Mouse (Mus musculus): ENCODE measurements around the gene Rec114.

Rec114 gene

GRCm38 (mm10) chr9:58743702-58744248 lies at the start of gene Rec114:
Gene Rec114, minus strand, starts transcription at chr9:58743964.
- DNase-seq (ENCODE audit: low spot score in 2 of 2): no peak

DNA sequence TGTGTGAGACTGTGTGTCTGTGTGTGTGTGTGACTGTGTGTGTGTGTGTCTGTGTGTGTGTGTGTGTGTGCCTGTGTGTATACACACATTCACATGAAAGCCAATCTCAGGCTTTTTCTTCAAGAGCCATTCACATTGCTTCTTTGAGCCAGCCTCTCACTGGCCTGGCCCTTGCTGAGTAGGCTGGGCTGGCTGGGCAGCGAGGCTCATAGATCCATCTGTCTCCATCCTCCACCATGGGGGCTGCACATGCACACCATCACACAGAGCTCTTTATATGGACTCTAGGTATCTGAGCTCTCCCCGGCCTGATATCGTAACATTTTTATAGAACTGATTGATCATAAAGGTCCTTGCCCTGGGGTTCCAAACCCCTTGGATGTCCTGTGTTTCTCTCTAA lies 45.7 kb upstream of the Rec114 start:
- no peak for DNase-seq (ENCODE audit: low spot score in 2 of 2)

GRCm38 (mm10) chr9:58775363-58775762 lies 31.6 kb upstream of the Rec114 start:
- peak in 1 of 2 experiments; percentile 14 for DNase-seq (ENCODE audit: low spot score in 2 of 2)

DNA sequence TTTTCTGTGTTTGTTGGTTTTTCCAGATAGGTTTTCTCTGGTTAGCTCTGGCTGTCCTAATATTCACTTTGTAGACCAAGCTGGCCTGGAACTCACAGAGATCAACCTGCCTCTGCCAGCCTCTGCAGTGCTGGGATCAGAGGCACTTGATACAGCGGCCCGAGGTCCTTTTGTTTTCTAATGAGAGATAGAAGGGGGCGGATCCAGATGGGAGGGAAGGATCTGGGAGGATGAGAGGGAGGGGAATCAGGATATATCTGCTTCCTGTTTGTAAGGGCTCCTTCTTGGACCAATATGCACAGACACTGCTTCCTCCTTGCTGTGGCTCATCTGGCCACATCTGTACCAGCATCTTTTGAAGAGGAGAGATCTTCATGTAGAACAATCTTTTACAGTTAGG lies 31.0 kb upstream of the Rec114 start:
- no peak for DNase-seq (ENCODE audit: low spot score in 2 of 2)

DNA sequence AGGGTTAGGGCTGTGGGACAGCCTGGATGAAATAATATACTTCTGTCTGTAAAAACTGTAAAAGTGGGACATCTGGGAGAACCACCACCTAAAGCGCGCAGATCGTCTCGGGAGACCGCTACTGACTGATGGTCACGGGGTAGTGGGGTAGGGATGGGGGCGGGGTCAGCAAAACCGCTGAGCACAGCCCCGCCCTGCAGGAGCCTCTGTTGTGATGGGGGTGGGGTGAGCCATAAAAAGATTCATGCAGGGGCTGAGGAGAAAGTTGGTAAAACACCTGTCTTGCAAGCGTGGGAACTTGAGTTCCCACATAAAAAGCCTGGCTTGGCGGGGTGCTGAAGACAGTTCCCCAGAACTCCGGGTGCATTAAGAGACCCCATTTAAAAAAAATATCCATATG lies 26.2 kb upstream of the Rec114 start:
- no peak for DNase-seq (ENCODE audit: low spot score in 2 of 2)

- no peak for DNase-seq (ENCODE audit: low spot score in 2 of 2)
These were observed 23.5 kb upstream of the Rec114 start for GRCm38 (mm10) chr9:58766959-58767955.

- no peak for DNase-seq (ENCODE audit: low spot score in 2 of 2)
These were observed 20.6 kb upstream of the Rec114 start for GRCm38 (mm10) chr9:58764354-58764753.

GRCm38 (mm10) chr9:58763114-58763513 lies 19.4 kb upstream of the Rec114 start:
- no peak for DNase-seq (ENCODE audit: low spot score in 2 of 2)

GRCm38 (mm10) chr9:58762086-58762485 lies 18.3 kb upstream of the Rec114 start:
- DNase-seq (ENCODE audit: low spot score in 2 of 2): no peak

DNA sequence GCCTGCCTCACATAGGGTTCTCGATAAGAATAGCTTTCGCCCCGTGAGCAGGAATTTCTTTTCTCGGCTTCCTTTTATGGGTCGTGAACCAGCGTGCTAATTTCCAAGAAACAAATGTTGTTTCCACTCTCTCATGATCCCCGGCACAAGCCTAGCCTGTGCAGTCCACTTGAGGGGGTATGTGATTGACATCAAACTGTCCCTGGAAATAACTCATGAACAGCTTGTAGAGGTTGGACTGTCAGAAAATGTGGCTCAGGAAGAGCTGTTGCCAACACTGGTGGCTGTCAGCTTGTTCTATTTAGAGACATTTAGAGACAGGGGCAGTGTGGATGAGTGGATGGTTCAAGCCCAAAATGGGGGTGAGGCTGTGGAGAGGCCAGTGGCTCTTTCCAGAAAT lies 15.0 kb upstream of the Rec114 start:
- no peak for DNase-seq (ENCODE audit: low spot score in 2 of 2)

- no peak for DNase-seq (ENCODE audit: low spot score in 2 of 2)
These were observed 12.8 kb upstream of the Rec114 start for GRCm38 (mm10) chr9:58756371-58757132.

- no peak for DNase-seq (ENCODE audit: low spot score in 2 of 2)
These were observed 9.8 kb upstream of the Rec114 start for GRCm38 (mm10) chr9:58753606-58754005.

DNA sequence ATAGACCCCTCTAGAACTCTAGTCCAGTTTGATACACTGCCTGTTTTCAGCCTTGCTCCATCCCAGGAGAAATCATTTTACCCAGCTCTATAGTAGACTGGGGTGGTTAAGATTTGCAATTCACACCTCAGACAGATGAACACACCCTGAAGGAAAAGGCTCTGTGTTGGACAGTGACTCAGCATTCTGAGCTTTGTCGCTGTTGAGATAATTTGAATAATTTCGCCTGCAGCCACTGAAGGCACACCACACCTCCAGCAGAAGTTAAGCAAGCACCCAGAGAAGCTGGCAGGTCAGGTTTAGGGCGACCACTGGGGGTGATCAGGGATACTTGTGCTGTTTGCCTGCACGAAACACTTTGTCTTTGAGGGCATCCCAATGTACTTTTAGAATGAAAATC lies 4.4 kb upstream of the Rec114 start:
- DNase-seq (ENCODE audit: low spot score in 2 of 2): no peak

DNA sequence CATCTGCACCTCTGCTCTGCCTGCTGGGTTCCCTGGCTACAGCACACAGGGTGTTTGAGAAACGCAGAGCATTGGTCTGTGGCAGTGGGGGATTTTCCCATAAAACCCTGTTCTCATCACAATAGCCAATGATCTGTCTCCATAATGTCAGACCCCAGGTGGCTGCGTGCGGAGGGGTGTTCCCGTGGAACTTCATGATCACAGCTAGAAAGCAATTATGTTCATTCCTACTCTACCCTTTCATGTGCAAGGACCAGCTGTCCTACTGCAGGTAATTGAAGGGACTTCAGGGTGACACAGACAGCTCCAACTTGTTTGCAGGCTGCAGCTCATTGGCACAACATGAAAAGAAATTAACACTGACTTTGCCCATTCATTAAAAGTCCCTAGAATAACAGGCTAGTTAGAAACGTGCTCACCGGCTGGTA lies 3.6 kb upstream of the Rec114 start:
- DNase-seq (ENCODE audit: low spot score in 2 of 2): no peak

- no peak for DNase-seq (ENCODE audit: low spot score in 2 of 2)
These were observed 1.1 kb downstream of the Rec114 start for GRCm38 (mm10) chr9:58742692-58743091.

GRCm38 (mm10) chr9:58741369-58741768 lies 2.4 kb downstream of the Rec114 start:
- no peak for DNase-seq (ENCODE audit: low spot score in 2 of 2)

- no peak for DNase-seq (ENCODE audit: low spot score in 2 of 2)
These were observed 4.0 kb downstream of the Rec114 start for GRCm38 (mm10) chr9:58739791-58740190.

DNA sequence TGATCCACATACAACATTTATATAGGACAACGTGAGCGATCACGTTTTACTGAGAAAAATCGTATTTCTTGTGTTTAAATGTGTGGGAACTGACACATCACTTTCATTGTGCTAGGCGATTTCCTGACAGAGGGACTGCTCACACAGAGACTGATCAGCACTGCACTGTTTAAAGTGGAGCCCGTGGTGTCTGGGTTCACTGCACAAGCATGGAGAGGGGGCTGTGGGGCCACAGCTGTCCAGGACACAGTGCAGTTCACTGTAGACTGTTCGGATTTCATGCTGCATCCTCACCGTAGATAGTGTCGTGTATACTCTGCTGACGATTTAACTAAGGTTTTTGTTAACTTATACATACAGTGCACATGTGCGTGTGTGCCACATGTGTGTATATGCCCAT lies 20.6 kb downstream of the Rec114 start:
- no peak for DNase-seq (ENCODE audit: low spot score in 2 of 2)

- no peak for DNase-seq (ENCODE audit: low spot score in 2 of 2)
These were observed 21.6 kb downstream of the Rec114 start for GRCm38 (mm10) chr9:58722151-58722550.

DNA sequence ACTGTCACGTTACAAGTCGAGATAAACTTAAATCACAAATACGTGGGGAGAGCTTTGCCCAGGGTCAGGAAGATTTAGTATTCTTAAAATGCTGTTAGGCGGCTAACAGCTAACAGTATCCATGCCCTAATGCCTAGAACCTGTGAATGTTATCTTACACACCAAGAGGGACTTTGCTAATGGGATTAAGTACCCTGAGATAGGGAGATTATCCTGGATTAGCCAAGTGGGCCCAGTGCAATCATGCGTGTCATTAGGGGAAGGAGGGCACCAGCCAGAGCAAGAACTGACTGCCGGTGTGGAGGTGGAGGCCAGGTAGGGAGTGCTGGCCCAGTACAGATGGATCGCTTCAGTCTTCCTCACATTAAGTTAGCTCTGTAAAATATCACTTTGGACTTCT lies 22.7 kb downstream of the Rec114 start:
- DNase-seq (ENCODE audit: low spot score in 2 of 2): no peak

GRCm38 (mm10) chr9:58720167-58720566 lies 23.6 kb downstream of the Rec114 start:
- no peak for DNase-seq (ENCODE audit: low spot score in 2 of 2)

DNA sequence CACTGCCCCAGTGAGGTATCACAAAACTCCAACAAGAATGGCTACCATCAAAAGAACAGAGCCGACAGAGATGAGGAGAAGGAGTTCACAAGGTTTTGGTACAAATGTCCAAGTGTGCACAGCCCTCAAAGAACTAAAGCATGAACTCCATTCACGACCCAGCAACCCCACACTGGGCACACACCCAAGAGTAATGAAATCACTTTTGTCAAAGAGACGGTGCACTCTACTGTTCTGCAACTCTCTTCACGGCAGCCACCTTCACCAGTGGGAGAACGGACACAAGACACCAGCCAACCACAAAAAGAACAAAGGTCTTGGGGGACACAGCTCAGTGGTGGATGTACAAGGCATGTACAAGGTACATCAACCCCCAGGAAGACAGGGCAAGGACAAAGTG lies 24.3 kb downstream of the Rec114 start:
- DNase-seq (ENCODE audit: low spot score in 2 of 2): no peak
